Mouse (Mus musculus): ENCODE data around the gene Rhox10. TPM values are rescaled to one million over a fixed set of nuclear protein-coding genes. Genes with fewer than 3 reads are reported as not detected.
"Not testable (repeated sequence)": the region's sequence is repeated elsewhere in the genome, so short reads cannot be mapped to it uniquely, and the experiment has no call there.

Rhox10 gene
- polyA plus RNA-seq (2014; fragmentation: Nextera tagmentation; extraction: Ambion mirVana): not detected in 2 replicates

DNA sequence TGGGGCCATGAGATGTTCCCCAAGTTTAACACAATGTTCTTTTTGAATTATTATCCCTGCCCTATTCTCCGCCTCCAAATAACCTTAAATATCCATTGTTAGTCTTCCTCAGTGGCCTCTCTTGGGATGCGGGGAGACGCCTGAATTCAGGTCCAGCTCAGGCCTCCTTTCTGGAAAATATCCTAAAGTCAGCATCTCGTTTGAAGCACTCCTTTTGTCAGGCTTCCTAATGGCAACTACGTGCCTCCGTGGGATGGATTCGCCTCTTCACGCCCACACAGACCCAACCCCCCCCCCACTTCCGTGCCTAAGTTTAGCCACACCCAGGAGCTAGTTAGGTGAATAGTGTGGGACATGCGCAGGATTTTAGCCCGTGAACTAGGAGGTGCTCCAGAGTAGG is at the start of gene Rhox10:
Rhox10 (plus strand) TSS at position 301 of the 400 bp plus-strand sequence.
- H3K9ac ChIP-seq: no peak within 1 kb of the TSS
- no peaks in the 10 kb centered on the region for H3K36me3 ChIP-seq (replicated peaks; ENCODE audit: control insufficient read depth, insufficient read depth)
- ATAC-seq (ENCODE audit: low FRiP score): no peak
- 94% methylated on average over 11 of the region's 11 CpGs for WGBS
- DNase-seq (ENCODE audit: low spot score): no peak
- H3K4me3 ChIP-seq (replicated peaks; ENCODE audit: low read length): no peak within 1 kb of the TSS
- no peak within 1 kb of the TSS for H3K4me2 ChIP-seq (replicated peaks)
- 0 out of 2 replicates have a peak, but pooled peaks cover 3% of the 10 kb centered on the region for H3K9me3 ChIP-seq (ENCODE audit: control insufficient read depth, low read length)
- H3K27me3 ChIP-seq (ENCODE audit: control insufficient read depth, insufficient read depth, low read length): no peaks in the 10 kb centered on the region
- no peaks in the 10 kb centered on the region for H3K4me1 ChIP-seq (replicated peaks; ENCODE audit: control insufficient read depth, insufficient read depth, low read length)
- H3K27ac ChIP-seq: no peak within 1 kb of the TSS

DNA sequence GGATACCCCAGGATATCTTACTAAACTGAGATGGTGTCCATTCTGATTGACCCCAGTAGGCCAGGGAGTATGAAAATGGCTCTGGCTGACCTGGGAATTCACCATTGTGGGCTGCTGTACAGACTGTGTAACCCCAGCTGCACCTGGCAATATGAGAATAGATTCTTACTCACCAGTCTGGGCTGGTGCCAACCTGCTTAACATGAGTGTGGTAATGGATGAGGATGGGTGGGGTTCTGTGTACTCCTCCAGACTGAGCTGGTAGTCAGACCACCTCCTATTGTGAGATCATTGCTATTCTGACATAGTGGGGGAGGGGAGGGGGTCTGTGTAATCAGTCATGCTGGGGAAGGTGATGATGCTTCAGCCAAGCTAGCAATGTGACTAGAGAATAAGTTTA is 47.7 kb upstream of the Rhox10 start, which contains the start of gene Btg1-ps1:
Btg1-ps1 (minus strand) TSS at position 219 of the 400 bp plus-strand sequence.
- H3K27ac ChIP-seq; H3K36me3 ChIP-seq (replicated peaks; ENCODE audit: control insufficient read depth, insufficient read depth); H3K9me3 ChIP-seq (ENCODE audit: control insufficient read depth, low read length); H3K4me2 ChIP-seq (replicated peaks); H3K9ac ChIP-seq; H3K27me3 ChIP-seq (ENCODE audit: control insufficient read depth, insufficient read depth, low read length); H3K4me3 ChIP-seq (replicated peaks; ENCODE audit: low read length); ATAC-seq (ENCODE audit: low FRiP score); H3K4me1 ChIP-seq (replicated peaks; ENCODE audit: control insufficient read depth, insufficient read depth, low read length); DNase-seq (ENCODE audit: low spot score): not testable (repeated sequence)

DNA sequence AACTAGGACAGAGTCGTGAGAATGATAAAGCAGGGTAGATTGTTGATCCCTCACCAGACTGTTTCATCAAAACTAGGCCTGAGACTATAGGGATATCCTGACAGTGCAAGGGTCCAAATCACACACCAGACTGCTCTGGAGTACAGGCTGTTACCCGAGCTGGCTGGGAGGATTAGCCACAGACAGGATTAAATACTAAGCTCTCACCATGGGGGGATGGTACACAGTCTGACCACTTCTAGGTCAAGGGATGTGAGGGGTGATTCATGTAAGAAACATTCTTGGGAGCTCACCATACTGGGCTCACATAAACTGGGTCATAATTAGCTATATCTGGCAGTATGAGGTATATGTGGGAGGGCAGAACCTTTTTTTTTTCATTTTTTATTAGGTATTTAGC is 32.4 kb upstream of the Rhox10 start:
- Histone ChIP-seq H3K4me3 (replicated peaks; ENCODE audit: low read length) (no peak overlapping the region), H3K36me3 (replicated peaks; ENCODE audit: control insufficient read depth, insufficient read depth) (no peaks in the 10 kb centered on the region), H3K4me1 (replicated peaks; ENCODE audit: control insufficient read depth, insufficient read depth, low read length) (no peaks in the 10 kb centered on the region), H3K4me2 (replicated peaks) (no peak overlapping the region), H3K9me3 (ENCODE audit: control insufficient read depth, low read length) (no peaks in the 10 kb centered on the region), H3K27me3 (ENCODE audit: control insufficient read depth, insufficient read depth, low read length) (no peaks in the 10 kb centered on the region), H3K9ac (no peak overlapping the region), H3K27ac (no peak overlapping the region)
- no peak for DNase-seq (ENCODE audit: low spot score)
- 62% methylated on average over 2 of the region's 2 CpGs for WGBS
- ATAC-seq (ENCODE audit: low FRiP score): no peak

DNA sequence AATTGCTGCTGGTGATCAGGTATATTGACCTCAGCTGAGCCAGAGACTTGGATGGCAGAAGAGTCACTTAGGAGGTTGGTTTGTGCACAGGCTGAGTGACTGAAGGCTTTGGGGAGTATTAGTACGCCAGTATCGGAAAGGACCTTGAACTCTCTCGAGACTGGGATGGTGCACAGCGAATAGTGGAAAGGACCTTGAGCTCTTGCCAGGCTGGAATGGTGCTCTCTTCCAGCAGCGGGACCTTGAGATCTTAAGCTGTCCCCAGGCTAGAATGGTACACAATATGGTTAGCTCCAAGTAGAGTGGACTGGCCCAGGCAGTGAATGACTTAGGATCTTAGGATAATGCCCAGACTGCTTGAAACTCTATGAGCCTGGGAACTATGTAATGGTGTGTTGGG is 26.6 kb upstream of the Rhox10 start:
- Histone ChIP-seq H3K4me2 (replicated peaks) (no peak overlapping the region), H3K9me3 (ENCODE audit: control insufficient read depth, low read length) (no peaks in the 10 kb centered on the region), H3K4me3 (replicated peaks; ENCODE audit: low read length) (no peak overlapping the region), H3K27me3 (ENCODE audit: control insufficient read depth, insufficient read depth, low read length) (no peaks in the 10 kb centered on the region), H3K27ac (no peak overlapping the region), H3K36me3 (replicated peaks; ENCODE audit: control insufficient read depth, insufficient read depth) (no peaks in the 10 kb centered on the region), H3K4me1 (replicated peaks; ENCODE audit: control insufficient read depth, insufficient read depth, low read length) (no peaks in the 10 kb centered on the region), H3K9ac (no peak overlapping the region)
- ATAC-seq (ENCODE audit: low FRiP score) (no peak), DNase-seq (ENCODE audit: low spot score) (no peak)
- WGBS: 97% methylated on average over 5 of the region's 5 CpGs

DNA sequence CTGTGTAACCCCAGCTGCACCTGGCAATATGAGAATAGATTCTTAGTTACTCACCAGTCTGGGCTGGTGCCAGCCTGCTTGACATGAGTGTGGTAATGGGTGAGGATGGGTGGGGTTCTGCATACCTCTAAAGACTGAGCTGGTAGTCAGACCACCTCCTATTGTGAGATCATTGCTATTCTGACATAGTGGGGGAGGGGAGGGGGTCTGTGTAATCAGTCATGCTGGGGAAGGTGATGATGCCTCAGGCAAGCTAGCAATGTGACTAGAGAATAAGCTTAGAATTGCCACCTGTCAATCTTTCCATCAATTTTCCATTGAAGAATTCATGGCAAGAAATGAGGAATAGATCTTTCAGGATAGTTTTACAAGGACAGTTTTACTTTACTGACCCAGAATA is 23.3 kb upstream of the Rhox10 start, which contains the start of gene Btg1-ps2:
Btg1-ps2 (minus strand) TSS at position 101 of the 400 bp plus-strand sequence.
- ATAC-seq (ENCODE audit: low FRiP score); H3K4me2 ChIP-seq (replicated peaks); H3K27ac ChIP-seq; H3K9me3 ChIP-seq (ENCODE audit: control insufficient read depth, low read length); H3K9ac ChIP-seq; DNase-seq (ENCODE audit: low spot score); H3K27me3 ChIP-seq (ENCODE audit: control insufficient read depth, insufficient read depth, low read length); H3K4me3 ChIP-seq (replicated peaks; ENCODE audit: low read length); H3K4me1 ChIP-seq (replicated peaks; ENCODE audit: control insufficient read depth, insufficient read depth, low read length); H3K36me3 ChIP-seq (replicated peaks; ENCODE audit: control insufficient read depth, insufficient read depth): not testable (repeated sequence)

DNA sequence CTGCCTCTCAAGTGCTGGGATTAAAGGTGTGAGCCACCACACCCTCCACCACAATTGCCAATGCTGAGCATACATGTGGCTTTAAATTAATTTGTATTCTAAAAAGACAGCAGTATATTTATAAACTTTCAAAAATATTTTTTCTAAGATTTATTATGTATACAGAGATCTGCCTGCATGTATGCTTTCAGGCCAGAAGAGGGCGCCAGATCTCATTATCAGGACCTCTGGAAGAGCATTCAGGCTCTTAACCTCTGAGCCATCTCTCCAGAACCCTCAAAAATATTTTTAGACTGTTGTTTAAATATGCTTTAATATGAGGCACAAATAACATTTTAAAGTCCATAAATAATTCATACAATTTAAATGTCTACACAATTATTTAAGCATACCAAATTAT is 4.7 kb upstream of the Rhox10 start:
- Histone ChIP-seq H3K27ac (no peak overlapping the region), H3K4me3 (replicated peaks; ENCODE audit: low read length) (no peak overlapping the region), H3K4me2 (replicated peaks) (no peak overlapping the region), H3K4me1 (replicated peaks; ENCODE audit: control insufficient read depth, insufficient read depth, low read length) (no peaks in the 10 kb centered on the region), H3K27me3 (ENCODE audit: control insufficient read depth, insufficient read depth, low read length) (no peaks in the 10 kb centered on the region), H3K9ac (no peak overlapping the region), H3K9me3 (ENCODE audit: control insufficient read depth, low read length) (0 out of 2 replicates have a peak, but pooled peaks cover 3% of the 10 kb centered on the region), H3K36me3 (replicated peaks; ENCODE audit: control insufficient read depth, insufficient read depth) (no peaks in the 10 kb centered on the region)
- DNase-seq (ENCODE audit: low spot score) (peak; percentile 38), ATAC-seq (ENCODE audit: low FRiP score) (no peak)
- 0% methylated on average over 1 of the region's 1 CpGs for WGBS

DNA sequence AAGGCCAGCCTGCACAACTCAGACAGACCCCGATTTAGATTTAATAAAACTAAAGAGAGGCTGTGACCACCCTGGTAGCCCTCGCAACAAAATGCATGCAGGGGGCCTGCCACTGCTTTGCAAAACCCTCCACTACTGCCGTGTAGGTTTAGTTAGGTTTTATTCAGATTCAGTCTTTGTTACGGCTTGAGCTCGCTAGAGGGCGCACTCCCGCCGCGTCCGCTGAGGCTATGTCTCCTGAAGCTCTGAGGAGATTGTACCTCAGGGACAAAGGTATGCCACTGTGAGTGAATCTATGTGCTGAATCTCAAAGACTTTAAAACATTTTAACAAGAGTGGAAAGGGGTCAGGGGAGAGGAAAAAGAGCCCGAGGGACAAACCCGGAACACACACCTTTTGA is 18.0 kb downstream of the Rhox10 start:
- Histone ChIP-seq H3K4me3 (replicated peaks; ENCODE audit: low read length) (no peak overlapping the region), H3K27me3 (ENCODE audit: control insufficient read depth, insufficient read depth, low read length) (no peaks in the 10 kb centered on the region), H3K4me2 (replicated peaks) (no peak overlapping the region), H3K4me1 (replicated peaks; ENCODE audit: control insufficient read depth, insufficient read depth, low read length) (no peaks in the 10 kb centered on the region), H3K36me3 (replicated peaks; ENCODE audit: control insufficient read depth, insufficient read depth) (no peaks in the 10 kb centered on the region), H3K27ac (no peak overlapping the region), H3K9me3 (ENCODE audit: control insufficient read depth, low read length) (no peaks in the 10 kb centered on the region), H3K9ac (no peak overlapping the region)
- DNase-seq (ENCODE audit: low spot score) (peak; percentile 65), ATAC-seq (ENCODE audit: low FRiP score) (no peak)
- 16% methylated on average over 12 of the region's 12 CpGs for WGBS

DNA sequence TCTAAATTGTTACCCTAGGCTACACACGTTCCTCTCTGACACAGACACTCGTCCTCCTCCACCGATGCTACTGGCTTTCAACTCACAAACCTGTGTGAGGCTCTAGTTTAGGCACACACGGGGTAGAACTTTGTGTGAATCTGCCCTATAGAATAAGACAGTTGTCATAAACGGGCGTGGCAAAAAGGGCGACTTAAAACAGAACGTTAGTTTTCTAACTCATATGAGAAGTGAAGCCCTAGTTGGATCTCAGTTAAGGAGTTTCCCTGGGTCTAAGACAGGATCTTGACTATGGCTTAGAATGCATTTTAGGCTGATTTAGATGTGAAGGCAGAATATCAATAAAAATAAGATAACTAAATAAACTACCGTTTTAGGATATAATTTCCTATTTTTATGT is 18.8 kb downstream of the Rhox10 start, which contains the start of gene Rhox11:
Rhox11 (minus strand) TSS at position 101 of the 400 bp plus-strand sequence.
- Histone ChIP-seq H3K27me3 (ENCODE audit: control insufficient read depth, insufficient read depth, low read length) (no peaks in the 10 kb centered on the region), H3K36me3 (replicated peaks; ENCODE audit: control insufficient read depth, insufficient read depth) (no peaks in the 10 kb centered on the region), H3K4me1 (replicated peaks; ENCODE audit: control insufficient read depth, insufficient read depth, low read length) (no peaks in the 10 kb centered on the region), H3K27ac (no peak within 1 kb of the TSS), H3K9ac (no peak within 1 kb of the TSS), H3K9me3 (ENCODE audit: control insufficient read depth, low read length) (no peaks in the 10 kb centered on the region), H3K4me3 (replicated peaks; ENCODE audit: low read length) (no peak within 1 kb of the TSS), H3K4me2 (replicated peaks) (no peak within 1 kb of the TSS)
- DNase-seq (ENCODE audit: low spot score) (no peak), ATAC-seq (ENCODE audit: low FRiP score) (no peak)
- 89% methylated on average over 9 of the region's 9 CpGs for WGBS

DNA sequence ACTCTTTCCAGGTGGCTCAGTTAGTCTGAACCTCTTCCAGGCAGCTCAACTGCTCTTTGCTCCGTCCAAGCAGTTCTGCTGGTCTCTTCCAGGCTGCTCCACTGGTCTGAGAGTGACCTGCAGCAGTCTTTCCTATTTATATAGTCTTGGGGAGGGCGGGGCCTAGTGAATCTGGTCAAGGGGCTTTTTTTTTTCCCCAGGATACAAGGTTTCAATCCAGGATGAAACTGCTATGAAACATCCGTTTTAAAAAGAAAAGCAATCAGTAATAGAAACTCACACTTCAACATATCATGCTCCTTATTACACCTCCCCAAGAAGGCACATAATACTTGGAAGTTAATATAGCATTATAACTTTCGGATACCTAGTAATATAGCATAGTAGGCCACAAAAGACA is 44.5 kb downstream of the Rhox10 start, which contains the start of gene Rhox12:
Rhox12 (minus strand) TSS at position 101 of the 400 bp plus-strand sequence.
- H3K4me3 ChIP-seq (replicated peaks; ENCODE audit: low read length): no peak within 1 kb of the TSS
- H3K9ac ChIP-seq: no peak within 1 kb of the TSS
- no peak for ATAC-seq (ENCODE audit: low FRiP score)
- no peaks in the 10 kb centered on the region for H3K27me3 ChIP-seq (ENCODE audit: control insufficient read depth, insufficient read depth, low read length)
- DNase-seq (ENCODE audit: low spot score): no peak
- no peak within 1 kb of the TSS for H3K4me2 ChIP-seq (replicated peaks)
- WGBS: 76% methylated on average over 4 of the region's 4 CpGs
- H3K36me3 ChIP-seq (replicated peaks; ENCODE audit: control insufficient read depth, insufficient read depth): no peaks in the 10 kb centered on the region
- H3K4me1 ChIP-seq (replicated peaks; ENCODE audit: control insufficient read depth, insufficient read depth, low read length): no peaks in the 10 kb centered on the region
- no peaks in the 10 kb centered on the region for H3K9me3 ChIP-seq (ENCODE audit: control insufficient read depth, low read length)
- H3K27ac ChIP-seq: no peak within 1 kb of the TSS

DNA sequence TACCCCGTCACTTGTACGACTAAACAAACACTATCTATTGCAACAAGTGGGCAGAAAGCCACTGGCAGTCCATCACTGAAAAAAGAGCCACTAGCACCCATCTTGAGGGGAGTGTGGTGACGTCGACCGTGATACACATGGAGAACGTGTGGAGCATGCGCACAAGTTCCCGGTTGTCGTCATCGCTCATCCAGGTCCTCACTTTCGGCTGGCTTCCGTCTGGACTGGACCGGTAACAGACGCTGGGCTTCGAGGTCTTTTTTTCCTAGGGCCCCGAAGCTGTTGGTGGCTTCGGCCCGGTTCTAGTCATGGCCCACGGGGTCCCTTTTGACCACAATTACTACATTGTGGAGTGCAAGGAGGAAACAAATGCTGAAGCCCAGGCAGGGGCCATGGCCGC is 54.7 kb downstream of the Rhox10 start, which contains the start of gene Rhox13:
Rhox13 (plus strand) TSS at position 238 of the 400 bp plus-strand sequence.
- H3K4me2 ChIP-seq (replicated peaks): no peak within 1 kb of the TSS
- ATAC-seq (ENCODE audit: low FRiP score) (no peak), DNase-seq (ENCODE audit: low spot score) (no peak)
- peaks cover 15% of the 10 kb centered on the region for H3K9me3 ChIP-seq (ENCODE audit: control insufficient read depth, low read length)
- 95% methylated on average over 20 of the region's 20 CpGs for WGBS
- H3K4me1 ChIP-seq (replicated peaks; ENCODE audit: control insufficient read depth, insufficient read depth, low read length): no peaks in the 10 kb centered on the region
- H3K36me3 ChIP-seq (replicated peaks; ENCODE audit: control insufficient read depth, insufficient read depth): no peaks in the 10 kb centered on the region
- H3K4me3 ChIP-seq (replicated peaks; ENCODE audit: low read length): no peak within 1 kb of the TSS
- no peak within 1 kb of the TSS for H3K27ac ChIP-seq
- no peaks in the 10 kb centered on the region for H3K27me3 ChIP-seq (ENCODE audit: control insufficient read depth, insufficient read depth, low read length)
- no peak within 1 kb of the TSS for H3K9ac ChIP-seq
